Mouse (Mus musculus): ENCODE data around the gene Kif17.

Kif17 gene

DNA sequence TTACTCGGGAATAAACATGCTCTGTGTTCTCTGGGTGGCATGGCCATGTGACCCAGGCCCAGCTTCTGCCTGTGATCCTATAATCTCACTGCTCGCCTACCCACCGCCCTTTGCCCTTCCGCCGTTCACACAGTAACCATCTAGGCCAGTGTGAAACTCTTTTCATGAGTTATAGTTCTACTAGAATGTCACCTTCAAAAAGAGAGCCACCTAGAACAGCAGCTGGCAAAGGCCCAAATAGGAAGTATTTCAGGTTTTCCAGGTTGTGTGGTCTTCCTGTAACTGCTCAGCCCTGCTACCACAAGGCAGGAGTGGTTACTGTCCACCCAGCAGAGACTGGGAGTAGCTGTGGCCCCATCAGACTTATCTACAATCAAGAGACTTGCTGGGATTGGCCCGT, 92.5 kb downstream of the Kif17 start:
- no peak for DNase-seq (ENCODE audit: low spot score)

DNA sequence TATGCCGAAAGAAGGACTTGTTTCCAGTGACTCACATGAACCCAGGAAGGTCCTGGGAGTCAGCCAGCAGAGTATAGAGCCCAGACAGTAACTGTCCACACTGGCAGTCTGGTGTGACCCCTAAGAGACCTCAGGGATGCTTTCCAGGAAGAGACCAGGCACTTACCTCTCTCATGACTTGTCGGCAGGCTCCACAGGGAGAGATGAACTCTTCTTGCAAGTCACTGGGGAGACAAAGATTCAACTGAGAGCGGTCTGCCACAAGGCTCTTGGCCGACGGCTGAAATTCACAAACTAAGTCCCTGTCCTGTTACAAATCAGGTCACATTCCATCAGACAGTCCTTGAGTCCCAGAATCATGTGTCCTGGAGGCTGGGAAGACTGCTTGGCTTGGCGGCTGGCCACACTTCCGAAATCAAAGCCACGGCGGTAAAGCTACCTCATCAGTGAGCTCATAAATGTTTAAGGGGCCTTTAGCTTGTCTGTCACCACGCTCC, 93.2 kb downstream of the Kif17 start:
- no peak for DNase-seq (ENCODE audit: low spot score)

DNA sequence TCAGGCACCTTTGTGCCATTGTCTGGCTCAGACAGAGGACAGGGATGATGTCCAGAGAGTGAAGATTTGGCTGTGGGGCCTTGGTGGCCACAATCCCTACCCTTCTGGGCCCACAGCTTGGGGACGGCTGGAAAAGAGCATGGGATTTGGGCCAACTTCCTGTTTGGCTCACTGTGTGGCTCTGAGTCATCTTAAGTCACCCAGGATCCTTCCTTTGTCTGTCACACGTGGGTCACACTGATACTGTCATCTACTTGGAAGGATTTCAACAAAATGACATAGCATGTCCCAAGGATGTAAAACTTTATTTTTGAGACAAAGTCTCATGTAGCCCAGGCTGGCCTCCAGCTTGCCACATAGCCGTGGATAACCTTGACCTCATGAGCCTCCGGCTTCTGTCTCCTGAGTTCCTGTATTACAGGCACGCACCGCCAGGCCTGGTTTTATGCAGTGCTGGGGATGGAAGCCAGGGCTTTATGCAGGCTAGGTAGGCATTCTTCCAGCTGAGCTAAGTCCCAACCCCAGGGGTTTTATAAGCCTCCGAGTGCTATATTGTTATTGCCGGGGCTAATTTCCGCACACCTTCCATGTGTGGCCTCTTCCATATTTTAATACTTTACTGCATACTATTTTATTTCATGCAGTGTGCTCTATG, 94.8 kb downstream of the Kif17 start:
- no peak for DNase-seq (ENCODE audit: low spot score)

- no peak for DNase-seq (ENCODE audit: low spot score)
These were observed 97.0 kb downstream of the Kif17 start for GRCm38 (mm10) chr4:138347280-138347679.

- DNase-seq (ENCODE audit: low spot score): no peak
These were observed 98.5 kb downstream of the Kif17 start for GRCm38 (mm10) chr4:138348716-138349115.

Measured in left cerebral cortex, adult 11 months (tissue).